Mouse (Mus musculus) frontal cortex, postnatal 36 days (tissue): ENCODE measurements around the gene Gm10999.
"Not testable (repeated sequence)": the region's sequence is repeated elsewhere in the genome, so short reads cannot be mapped to it uniquely, and the experiment has no call there.

Experiments
- DNase-seq, 2 experiments: peaks; one replicate each; pipeline ENCODE4 v3.0.0; 2022; ENCODE audit warnings: low spot score in 2 of 2

Gm10999 gene

GRCm38 (mm10) chr8:129131561-129131960 is at the start of gene Gm10999:
Gene Gm10999, minus strand, starts transcription at chr8:129131661.
- no peak for DNase-seq

DNA sequence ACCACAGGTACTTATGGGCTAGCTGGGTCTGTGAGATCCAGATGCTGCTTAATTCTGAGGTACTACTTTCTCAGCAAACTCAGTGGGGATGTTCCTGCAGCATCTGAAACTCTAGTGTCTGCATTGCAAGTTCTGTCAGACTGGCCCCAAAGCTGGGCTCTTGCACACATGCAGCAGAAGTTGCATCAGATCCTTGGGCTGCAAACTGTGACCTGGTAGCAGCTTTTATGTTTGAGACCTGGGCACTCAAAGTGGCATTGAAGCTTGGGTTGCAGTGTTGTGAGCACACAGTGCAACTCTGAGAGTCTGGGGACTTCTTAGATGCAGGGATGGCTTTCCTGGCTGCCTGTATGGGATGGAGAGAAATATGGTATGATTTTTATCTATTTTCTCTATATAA is 2.0 kb upstream of the Gm10999 start:
- DNase-seq = no peak

DNA sequence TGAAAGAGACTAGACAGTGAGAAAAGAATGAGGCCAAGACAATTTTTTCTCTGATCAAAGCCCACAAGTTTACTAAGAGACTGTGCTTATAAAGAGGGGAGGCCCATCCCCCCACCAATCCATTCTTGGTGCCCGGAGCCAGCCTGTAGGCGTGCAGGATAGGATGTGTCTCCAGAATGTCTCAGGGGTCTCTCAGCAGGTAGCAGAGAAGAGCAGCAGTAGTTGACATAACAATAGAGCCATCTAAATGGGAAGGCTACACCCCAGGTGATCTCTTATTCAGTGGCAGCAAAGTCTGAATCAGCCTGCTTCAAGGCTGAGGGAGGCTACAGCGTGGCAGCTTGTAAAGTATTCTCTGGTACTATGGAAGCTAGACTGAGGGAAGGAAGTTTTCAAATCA is 15.7 kb downstream of the Gm10999 start:
- DNase-seq = not testable (repeated sequence)
